Mouse (Mus musculus): ENCODE measurements around the gene Cdr1. TPM values are rescaled to one million over a fixed set of nuclear protein-coding genes. Genes with fewer than 3 reads are reported as not detected.

Cdr1 gene
- not detected in 2 replicates for polyA plus RNA-seq (2015; fragmentation: Nextera tagmentation; extraction: Ambion mirVana)

DNA sequence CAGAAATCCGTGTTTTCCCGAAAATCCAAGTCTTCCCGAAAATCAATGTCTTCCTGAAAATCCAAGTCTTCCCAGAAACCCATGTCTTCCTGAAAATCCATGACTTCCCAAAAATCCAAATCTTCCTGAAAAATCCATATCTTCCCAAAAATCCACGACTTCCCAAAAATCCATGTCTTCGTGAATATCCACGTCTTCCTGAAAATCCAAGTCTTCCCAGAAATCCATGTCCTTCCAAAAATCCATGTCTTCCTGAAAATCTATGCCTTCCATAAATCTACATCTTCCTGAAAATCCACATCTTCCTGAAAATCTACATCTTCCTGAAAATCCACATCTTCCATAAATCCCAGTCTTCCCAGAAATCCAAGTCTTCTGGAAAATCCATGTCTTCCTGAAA lies at the start of gene Cdr1:
TSS of gene Cdr1 (minus strand) at position 101 of the 400 bp plus-strand sequence.
- Histone ChIP-seq H3K9ac (replicated peaks) (no peak within 1 kb of the TSS), H3K27me3 (replicated peaks) (no peaks in the 10 kb centered on the region), H3K4me2 (no peak within 1 kb of the TSS), H3K9me3 (replicated peaks) (peaks cover 16% of the 10 kb centered on the region), H3K27ac (replicated peaks) (no peak within 1 kb of the TSS), H3K4me3 (replicated peaks) (no peak within 1 kb of the TSS), H3K36me3 (peaks cover 16% of the 10 kb centered on the region), H3K4me1 (no peaks in the 10 kb centered on the region)
- 96% methylated on average over 6 of the region's 6 CpGs for WGBS
- ATAC-seq (ENCODE audit: low FRiP score), result no peak

DNA sequence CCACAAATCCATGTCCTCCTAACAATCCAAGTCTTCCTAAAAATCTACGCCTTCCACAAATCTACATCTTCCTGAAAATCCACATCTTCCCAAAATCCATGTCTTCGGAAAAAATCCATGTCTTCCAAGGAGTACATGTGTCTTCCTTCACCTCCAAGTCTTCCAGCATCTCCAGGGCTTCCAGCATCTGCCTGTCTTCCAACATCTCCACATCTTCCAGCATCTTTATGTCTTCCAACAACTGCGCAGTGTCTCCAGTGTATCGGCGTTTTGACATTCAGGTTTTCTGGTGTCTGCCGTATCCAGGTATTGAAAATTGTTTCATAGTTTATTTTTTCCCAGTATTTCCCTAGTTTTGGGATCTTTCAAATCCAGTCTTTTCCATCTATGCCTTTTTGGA lies 511 bp upstream of the Cdr1 start:
- Histone ChIP-seq H3K9me3 (replicated peaks) (peaks cover 16% of the 10 kb centered on the region), H3K27ac (replicated peaks) (no peak overlapping the region), H3K4me3 (replicated peaks) (no peak overlapping the region), H3K4me2 (no peak overlapping the region), H3K9ac (replicated peaks) (no peak overlapping the region), H3K4me1 (no peaks in the 10 kb centered on the region), H3K27me3 (replicated peaks) (no peaks in the 10 kb centered on the region), H3K36me3 (peaks cover 16% of the 10 kb centered on the region)
- no peak for ATAC-seq (ENCODE audit: low FRiP score)
- WGBS, result 95% methylated on average over 6 of the region's 6 CpGs

DNA sequence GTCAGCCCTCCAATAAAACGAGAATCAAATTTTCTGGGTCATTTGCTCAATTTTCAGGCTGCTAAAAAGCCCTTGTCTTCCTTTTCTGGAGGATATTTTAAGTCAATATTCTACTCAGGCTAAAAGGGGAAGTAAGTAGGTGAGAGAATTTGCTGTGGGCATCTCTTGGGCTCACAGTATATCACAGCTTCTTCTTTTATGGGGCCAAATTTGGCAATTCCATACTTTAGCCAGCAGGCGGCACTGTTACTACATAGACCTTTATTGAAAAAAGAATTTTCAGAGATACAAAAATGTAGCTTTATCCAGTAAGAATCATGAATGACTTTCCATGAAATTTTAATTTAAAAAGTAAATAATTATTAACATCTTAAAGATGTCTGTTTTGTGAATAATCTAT lies 18.8 kb downstream of the Cdr1 start:
- H3K36me3 ChIP-seq, result no peaks in the 10 kb centered on the region
- H3K27ac ChIP-seq (replicated peaks), result no peak overlapping the region
- no peak overlapping the region for H3K4me3 ChIP-seq (replicated peaks)
- WGBS, result 32% methylated on average over 2 of the region's 2 CpGs
- H3K27me3 ChIP-seq (replicated peaks), result no peaks in the 10 kb centered on the region
- H3K4me1 ChIP-seq, result no peaks in the 10 kb centered on the region
- ATAC-seq (ENCODE audit: low FRiP score), result no peak
- H3K4me2 ChIP-seq, result no peak overlapping the region
- H3K9ac ChIP-seq (replicated peaks), result no peak overlapping the region
- no peaks in the 10 kb centered on the region for H3K9me3 ChIP-seq (replicated peaks)

DNA sequence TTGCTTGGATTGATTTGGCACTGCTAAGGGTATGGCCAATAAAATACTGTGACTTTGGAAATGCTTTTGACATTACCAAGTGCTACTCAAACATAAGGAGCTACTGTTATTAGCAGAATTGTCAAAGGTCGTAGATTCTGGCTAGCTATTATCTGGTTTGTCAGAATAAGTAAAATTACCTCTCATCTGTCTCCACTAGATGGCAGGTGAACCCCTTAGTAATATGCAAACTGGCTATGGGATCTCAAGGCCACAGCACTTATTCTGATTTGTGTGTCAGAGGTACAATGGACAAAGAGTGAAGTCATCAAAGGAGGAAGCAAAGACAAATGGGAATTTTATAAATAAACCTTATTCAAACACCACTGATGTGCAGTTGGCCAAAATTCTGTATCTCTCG lies 24.1 kb downstream of the Cdr1 start:
- Histone ChIP-seq H3K4me2 (no peak overlapping the region), H3K36me3 (no peaks in the 10 kb centered on the region), H3K27me3 (replicated peaks) (no peaks in the 10 kb centered on the region), H3K4me3 (replicated peaks) (no peak overlapping the region), H3K9me3 (replicated peaks) (no peaks in the 10 kb centered on the region), H3K4me1 (no peaks in the 10 kb centered on the region), H3K27ac (replicated peaks) (no peak overlapping the region), H3K9ac (replicated peaks) (no peak overlapping the region)
- 55% methylated on average over 2 of the region's 2 CpGs for WGBS
- ATAC-seq (ENCODE audit: low FRiP score), result no peak

DNA sequence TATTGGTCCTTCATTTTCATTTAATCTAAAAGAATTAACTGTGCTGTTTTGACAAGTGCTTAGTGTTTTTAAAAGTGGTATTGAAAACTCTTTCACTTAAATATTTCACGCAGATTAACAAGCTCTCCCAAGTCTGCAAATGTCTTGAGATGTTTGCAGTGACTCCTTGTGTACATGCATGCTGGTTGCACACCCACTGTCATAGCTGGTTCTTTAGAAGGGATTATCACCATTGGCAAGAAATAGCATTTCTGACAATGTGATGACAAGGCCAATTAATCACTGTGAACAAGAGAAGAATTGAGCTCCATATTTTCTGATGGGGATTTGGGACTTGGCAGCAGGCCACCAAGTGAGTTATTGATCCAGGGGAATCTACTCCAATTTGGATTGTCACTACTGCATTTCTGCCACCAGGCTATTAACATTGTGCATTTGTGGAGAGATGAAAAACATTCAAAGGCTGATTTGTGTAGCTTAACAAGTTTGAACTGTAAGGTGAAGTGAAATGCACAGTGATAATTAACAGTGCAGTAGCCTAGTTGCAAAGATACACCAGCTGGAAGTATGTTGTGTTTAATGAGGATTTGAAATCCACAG lies 30.6 kb downstream of the Cdr1 start:
- H3K9me3 ChIP-seq (replicated peaks), result no peaks in the 10 kb centered on the region
- ATAC-seq (ENCODE audit: low FRiP score), result no peak
- WGBS, result 83% methylated on average over 1 of the region's 1 CpGs
- H3K9ac ChIP-seq (replicated peaks), result no peak overlapping the region
- no peak overlapping the region for H3K27ac ChIP-seq (replicated peaks)
- H3K4me1 ChIP-seq, result no peaks in the 10 kb centered on the region
- H3K4me2 ChIP-seq, result no peak overlapping the region
- no peaks in the 10 kb centered on the region for H3K36me3 ChIP-seq
- H3K27me3 ChIP-seq (replicated peaks), result no peaks in the 10 kb centered on the region
- H3K4me3 ChIP-seq (replicated peaks), result no peak overlapping the region

DNA sequence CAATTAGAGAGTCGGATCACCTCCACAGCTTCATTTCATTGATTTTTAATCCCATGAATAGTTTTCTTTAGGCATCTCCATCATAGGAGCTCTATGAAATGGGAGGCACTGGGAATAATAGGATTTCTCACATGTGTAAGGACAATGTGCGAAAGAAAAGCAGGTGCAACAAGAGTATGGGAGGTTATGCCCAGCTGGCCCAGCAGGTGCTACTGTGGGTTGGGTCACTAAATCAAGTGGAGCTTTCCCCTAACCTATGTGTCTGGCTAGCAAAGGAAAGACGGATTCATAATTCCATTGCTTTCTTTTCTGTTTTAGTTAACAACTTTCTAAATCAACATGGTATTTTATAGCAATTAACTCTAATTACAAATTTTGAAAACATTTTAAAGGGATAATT lies 31.1 kb downstream of the Cdr1 start:
- no peak overlapping the region for H3K4me2 ChIP-seq
- H3K27ac ChIP-seq (replicated peaks), result no peak overlapping the region
- 74% methylated on average over 3 of the region's 3 CpGs for WGBS
- H3K9me3 ChIP-seq (replicated peaks), result no peaks in the 10 kb centered on the region
- no peaks in the 10 kb centered on the region for H3K36me3 ChIP-seq
- ATAC-seq (ENCODE audit: low FRiP score), result no peak
- H3K27me3 ChIP-seq (replicated peaks), result no peaks in the 10 kb centered on the region
- no peaks in the 10 kb centered on the region for H3K4me1 ChIP-seq
- no peak overlapping the region for H3K4me3 ChIP-seq (replicated peaks)
- H3K9ac ChIP-seq (replicated peaks), result no peak overlapping the region

DNA sequence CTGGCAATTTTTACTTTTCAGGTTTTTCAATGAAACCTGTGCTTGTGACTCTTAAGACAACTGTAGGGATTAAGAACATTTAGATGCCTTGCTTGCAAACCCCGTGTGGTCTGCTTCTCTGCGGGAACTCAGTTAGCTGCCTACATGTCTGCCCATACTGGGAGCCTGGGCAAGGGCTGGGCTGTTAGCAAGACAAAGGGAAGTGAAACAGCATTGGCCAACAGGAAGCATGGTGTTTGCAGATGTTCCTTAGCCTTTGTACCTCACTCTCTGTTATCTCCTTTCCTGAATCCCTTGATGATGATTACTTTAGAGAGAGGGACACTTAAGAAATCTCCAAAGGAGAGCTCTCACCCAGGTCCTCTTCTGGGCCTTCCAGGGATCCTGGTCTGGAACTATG lies 38.8 kb downstream of the Cdr1 start:
- no peak overlapping the region for H3K4me2 ChIP-seq
- no peak overlapping the region for H3K4me3 ChIP-seq (replicated peaks)
- H3K4me1 ChIP-seq, result no peaks in the 10 kb centered on the region
- no peak for ATAC-seq (ENCODE audit: low FRiP score)
- H3K27ac ChIP-seq (replicated peaks), result no peak overlapping the region
- no peaks in the 10 kb centered on the region for H3K27me3 ChIP-seq (replicated peaks)
- no peak overlapping the region for H3K9ac ChIP-seq (replicated peaks)
- WGBS, result 25% methylated on average over 2 of the region's 2 CpGs
- H3K9me3 ChIP-seq (replicated peaks), result no peaks in the 10 kb centered on the region
- H3K36me3 ChIP-seq, result no peaks in the 10 kb centered on the region

DNA sequence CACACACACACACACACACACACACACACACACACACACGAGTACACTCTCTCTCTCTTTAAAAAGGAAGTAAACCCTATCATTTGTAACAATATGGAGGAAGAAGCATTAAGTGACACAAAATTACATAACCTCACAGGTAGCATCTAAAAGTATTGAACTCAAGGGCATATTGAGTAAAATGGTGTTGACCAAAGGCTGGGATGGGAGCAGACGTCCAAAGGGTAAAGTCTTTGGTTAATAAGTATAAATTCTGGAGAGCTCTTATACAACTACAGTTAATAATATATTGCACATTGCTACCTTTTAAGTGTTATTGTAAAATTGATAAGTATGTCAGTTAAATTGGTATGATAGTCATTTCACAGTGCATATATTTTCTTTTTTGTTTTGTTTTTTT lies 39.9 kb downstream of the Cdr1 start:
- Histone ChIP-seq H3K27ac (replicated peaks) (no peak overlapping the region), H3K4me2 (no peak overlapping the region), H3K36me3 (no peaks in the 10 kb centered on the region), H3K4me3 (replicated peaks) (no peak overlapping the region), H3K4me1 (no peaks in the 10 kb centered on the region), H3K27me3 (replicated peaks) (no peaks in the 10 kb centered on the region), H3K9ac (replicated peaks) (no peak overlapping the region), H3K9me3 (replicated peaks) (no peaks in the 10 kb centered on the region)
- WGBS, result 86% methylated on average over 2 of the region's 2 CpGs
- ATAC-seq (ENCODE audit: low FRiP score), result no peak

DNA sequence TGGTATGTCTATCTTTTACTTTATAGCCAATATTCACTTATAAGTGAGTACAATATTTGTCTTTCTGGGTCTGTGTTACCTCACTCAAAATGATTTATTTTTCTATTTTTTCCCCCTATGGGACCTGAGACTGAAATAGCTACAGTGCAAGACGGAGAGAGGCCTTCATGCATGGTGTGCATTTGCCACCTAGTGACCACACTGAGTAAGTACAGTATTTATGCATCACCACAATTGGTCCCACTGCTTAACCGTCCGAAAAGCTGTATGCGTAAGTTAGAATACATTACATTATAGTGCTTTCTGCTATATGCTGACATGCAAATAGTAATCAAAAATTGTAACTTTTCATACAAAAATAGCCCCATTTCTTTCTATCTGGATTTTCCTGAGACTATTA lies 50.8 kb downstream of the Cdr1 start:
- no peaks in the 10 kb centered on the region for H3K27me3 ChIP-seq (replicated peaks)
- no peaks in the 10 kb centered on the region for H3K9me3 ChIP-seq (replicated peaks)
- H3K36me3 ChIP-seq, result no peaks in the 10 kb centered on the region
- no peak overlapping the region for H3K9ac ChIP-seq (replicated peaks)
- no peaks in the 10 kb centered on the region for H3K4me1 ChIP-seq
- no peak overlapping the region for H3K4me2 ChIP-seq
- H3K4me3 ChIP-seq (replicated peaks), result no peak overlapping the region
- WGBS, result 71% methylated on average over 4 of the region's 4 CpGs
- no peak overlapping the region for H3K27ac ChIP-seq (replicated peaks)
- no peak for ATAC-seq (ENCODE audit: low FRiP score)

Small RNA genes lying within 50 kb of the gene (microRNA-seq; reads per million reads assigned to microRNA genes)
- not detected for gene Gm24396

All from neural tube, embryonic 15.5 days (tissue).